Mouse (Mus musculus) limb, embryonic 14.5 days (tissue): ENCODE results near the gene Sdk2. TPM values are rescaled to one million over a fixed set of nuclear protein-coding genes. Genes with fewer than 3 reads are reported as not detected.

Source experiments
- ATAC-seq: fragments of 200-750 bp; cut with Nextera tagmentation; 2 replicates; pipeline ENCODE4 v1.8.0; 2017; ENCODE audit warnings: low read depth, moderate number of reproducible peaks, moderate TSS enrichment; ENCODE audit not compliant: low FRiP score
- DNase-seq: peaks from one replicate; pipeline ENCODE4 v3.0.0-alpha.2; 2015; ENCODE audit warnings: low spot score
- H3K27ac ChIP-seq: fragments of 300-500 bp; sonication (generic); replicated peaks from 2 replicates; pipeline ENCODE4 v1.5.1; 2014; ENCODE audit warnings: low read depth, mild to moderate bottlenecking, low read length, moderate library complexity, mixed read lengths
- H3K27me3 ChIP-seq: fragments of 300-500 bp; sonication (generic); 2 replicates; pipeline ENCODE4 v1.6.1; 2014; ENCODE audit warnings: low read length, mixed read lengths; ENCODE audit not compliant: control insufficient read depth, insufficient read depth
- H3K36me3 ChIP-seq: fragments of 300-500 bp; sonication (generic); 2 replicates; pipeline ENCODE4 v1.6.1; 2014; ENCODE audit warnings: mild to moderate bottlenecking, low read length, moderate library complexity, mixed read lengths; ENCODE audit not compliant: control insufficient read depth, insufficient read depth
- H3K4me1 ChIP-seq: fragments of 300-500 bp; sonication (generic); 2 replicates; pipeline ENCODE4 v1.6.1; 2014; ENCODE audit warnings: antibody characterized with exemption, low read length, mixed read lengths; ENCODE audit not compliant: control insufficient read depth, insufficient read depth
- H3K4me2 ChIP-seq: fragments of 300-500 bp; sonication (generic); replicated peaks from 2 replicates; pipeline ENCODE4 v1.6.1; 2014; ENCODE audit warnings: low read depth, mild to moderate bottlenecking, low read length, moderate library complexity; ENCODE audit not compliant: severe bottlenecking
- H3K4me3 ChIP-seq: fragments of 300-500 bp; sonication (generic); replicated peaks from 2 replicates; pipeline ENCODE4 v1.5.1; 2014; ENCODE audit warnings: low read length
- H3K9ac ChIP-seq: fragments of 300-500 bp; sonication (generic); 2 replicates; pipeline ENCODE4 v1.6.1; 2014; ENCODE audit warnings: mild to moderate bottlenecking, low read depth, low read length, moderate library complexity; ENCODE audit not compliant: severe bottlenecking
- H3K9me3 ChIP-seq: fragments of 300-500 bp; sonication (generic); 2 replicates; pipeline ENCODE4 v1.6.1; 2016; ENCODE audit warnings: low read length; ENCODE audit not compliant: control insufficient read depth
- POLR2A ChIP-seq: fragments of 200-500 bp; IDR thresholded peaks from 2 replicates; pipeline ENCODE4 v1.8.0; 2012; ENCODE audit warnings: inconsistent platforms, mild to moderate bottlenecking, moderate library complexity, borderline replicate concordance; ENCODE audit not compliant: insufficient read depth, insufficient read length; ENCODE audit errors: extremely low read depth
- WGBS: fragments of 180-500 bp; shearing (Covaris S2); extraction: QIAGEN DNeasy Blood & Tissue Kit; methylation state at CpG from one replicate; pipeline ENCODE4 v1.1.7; 2014; 5-methylcytosine and 5-hydroxymethylcytosine counted together
- polyA plus RNA-seq, 2 experiments: library from polyadenylated mRNA; depleted of rRNA in 1 of 2; stranded (reverse) in 1 of 2; unstranded in 1 of 2; fragments of >200 nt; fragmentation: Nextera tagmentation in 1 of 2; extraction: Ambion mirVana in 1 of 2; gene quantifications; 2 replicates each; pipeline versions ENCODE4 v1.2.1 to v1.2.3; 2012 to 2014

Gene Sdk2
- polyA plus RNA-seq, 2 experiments: 8.0 to 11.6 TPM

DNA sequence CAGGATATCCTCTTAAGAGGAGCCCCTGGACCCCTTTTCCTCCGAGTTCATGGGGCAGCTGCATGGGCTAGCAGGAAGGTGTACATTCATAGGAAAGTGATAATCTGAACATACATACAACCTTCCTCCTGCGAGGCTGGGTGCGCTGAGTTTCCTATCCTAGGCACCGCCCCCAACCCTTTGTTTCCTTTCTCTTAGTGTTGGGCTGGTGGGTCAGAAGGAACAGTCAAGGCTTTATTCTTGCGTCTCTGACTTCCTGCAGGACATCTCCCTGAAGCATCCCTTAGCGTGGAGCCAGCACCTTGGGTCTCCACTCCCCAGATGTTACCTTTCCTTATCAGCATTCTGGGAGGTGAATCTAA, 287.2 kb downstream of the Sdk2 start:
- H3K27me3 ChIP-seq: no peaks in the 10 kb centered on the region
- no peak overlapping the region for H3K4me3 ChIP-seq
- no peak overlapping the region for H3K9ac ChIP-seq
- H3K36me3 ChIP-seq: 0 out of 2 replicates have a peak, but pooled peaks cover 5% of the 10 kb centered on the region
- ATAC-seq: no peak
- H3K27ac ChIP-seq: no peak overlapping the region
- TF ChIP-seq POLR2A: no peak
- no peaks in the 10 kb centered on the region for H3K9me3 ChIP-seq
- H3K4me2 ChIP-seq: no peak overlapping the region
- WGBS: 45% methylated on average over 6 of the region's 6 CpGs
- DNase-seq: no peak
- peaks cover 25% of the 10 kb centered on the region for H3K4me1 ChIP-seq

DNA sequence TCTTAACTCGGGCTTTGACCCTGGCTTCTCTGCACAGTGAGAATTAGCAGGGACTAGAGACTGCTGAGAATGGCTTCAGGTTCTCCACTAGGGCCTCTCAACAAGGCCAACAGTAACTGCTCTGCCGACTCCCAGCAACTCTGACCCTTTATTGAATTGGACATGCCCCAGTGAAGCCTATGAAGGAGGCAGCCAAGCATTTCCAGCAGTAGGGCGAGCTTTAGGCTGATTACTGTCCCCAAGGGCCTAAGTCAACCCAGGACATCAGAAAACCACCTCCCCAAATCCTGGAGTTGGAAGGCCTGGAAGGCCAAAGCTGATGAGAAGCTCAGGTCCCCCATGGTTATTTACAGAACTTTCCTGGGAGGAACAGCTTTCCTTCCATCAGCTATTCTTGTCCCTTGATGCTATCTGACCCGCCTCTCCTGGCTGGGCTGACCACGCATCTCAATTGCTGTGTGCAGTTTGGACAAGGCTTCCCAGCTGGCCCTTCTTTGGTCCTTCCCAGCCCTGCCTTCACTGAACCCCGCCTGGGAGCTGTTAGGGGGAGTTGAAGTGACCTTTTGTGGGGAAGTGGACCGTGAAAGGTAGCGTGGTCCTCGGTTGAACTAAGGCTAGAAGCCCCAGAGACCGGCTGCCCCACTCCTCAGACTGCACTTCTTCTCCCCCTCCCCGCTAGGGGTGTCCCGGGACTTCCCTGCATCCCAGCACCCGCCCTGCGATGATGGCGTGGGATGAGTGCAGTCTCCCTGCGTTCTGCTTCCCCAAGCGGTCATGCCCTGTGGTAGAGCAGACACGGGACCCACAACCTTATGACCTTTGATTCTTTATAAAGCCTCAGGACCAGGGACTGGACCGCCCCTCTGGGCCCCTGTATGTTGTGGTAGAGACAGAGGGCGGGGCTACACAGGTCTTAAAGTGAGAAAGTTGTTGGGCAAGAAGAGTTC, 287.8 kb downstream of the Sdk2 start:
- Histone ChIP-seq H3K9me3 (no peaks in the 10 kb centered on the region), H3K36me3 (0 out of 2 replicates have a peak, but pooled peaks cover 5% of the 10 kb centered on the region), H3K27me3 (no peaks in the 10 kb centered on the region), H3K9ac (no peak overlapping the region), H3K4me1 (peaks cover 22% of the 10 kb centered on the region), H3K4me3 (no peak overlapping the region), H3K4me2 (no peak overlapping the region), H3K27ac (no peak overlapping the region)
- WGBS: 48% methylated on average over 20 of the region's 20 CpGs
- DNase-seq: no peak
- ATAC-seq: no peak
- no peak for TF ChIP-seq POLR2A

DNA sequence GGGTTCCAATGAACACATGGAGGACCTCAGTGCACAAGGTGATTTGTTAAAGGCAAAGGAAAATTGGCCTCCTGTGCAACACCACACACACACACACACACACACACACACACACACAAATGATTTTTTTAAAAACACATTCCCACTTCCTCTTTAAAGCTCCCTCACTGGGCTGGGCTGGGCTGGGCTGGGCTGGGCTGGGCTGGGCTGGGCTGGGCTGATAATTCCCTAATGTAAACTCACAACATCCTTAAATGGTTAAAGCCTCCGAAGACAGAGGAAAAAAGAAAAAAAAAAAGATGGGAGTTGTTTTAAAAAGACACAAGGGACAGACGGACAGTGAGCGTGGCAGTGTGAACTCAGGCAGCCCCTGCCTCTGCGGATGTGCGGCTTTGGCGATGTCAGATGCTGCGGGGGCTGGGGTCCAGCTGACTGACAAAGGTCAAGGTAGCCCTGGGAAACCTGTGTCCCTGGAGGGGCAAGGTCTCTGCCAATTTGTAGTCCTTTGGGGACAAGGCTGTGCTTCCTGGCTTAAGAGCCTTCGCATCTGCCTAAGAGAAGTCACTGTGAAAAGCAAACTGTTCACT, 288.9 kb downstream of the Sdk2 start:
- no peak overlapping the region for H3K4me3 ChIP-seq
- DNase-seq (no peak), ATAC-seq (no peak)
- H3K4me1 ChIP-seq: peaks cover 22% of the 10 kb centered on the region
- no peak for TF ChIP-seq POLR2A
- H3K27me3 ChIP-seq: no peaks in the 10 kb centered on the region
- H3K9ac ChIP-seq: no peak overlapping the region
- 0 out of 2 replicates have a peak, but pooled peaks cover 5% of the 10 kb centered on the region for H3K36me3 ChIP-seq
- no peak overlapping the region for H3K27ac ChIP-seq
- WGBS: 59% methylated on average over 8 of the region's 8 CpGs
- H3K9me3 ChIP-seq: no peaks in the 10 kb centered on the region
- H3K4me2 ChIP-seq: no peak overlapping the region

DNA sequence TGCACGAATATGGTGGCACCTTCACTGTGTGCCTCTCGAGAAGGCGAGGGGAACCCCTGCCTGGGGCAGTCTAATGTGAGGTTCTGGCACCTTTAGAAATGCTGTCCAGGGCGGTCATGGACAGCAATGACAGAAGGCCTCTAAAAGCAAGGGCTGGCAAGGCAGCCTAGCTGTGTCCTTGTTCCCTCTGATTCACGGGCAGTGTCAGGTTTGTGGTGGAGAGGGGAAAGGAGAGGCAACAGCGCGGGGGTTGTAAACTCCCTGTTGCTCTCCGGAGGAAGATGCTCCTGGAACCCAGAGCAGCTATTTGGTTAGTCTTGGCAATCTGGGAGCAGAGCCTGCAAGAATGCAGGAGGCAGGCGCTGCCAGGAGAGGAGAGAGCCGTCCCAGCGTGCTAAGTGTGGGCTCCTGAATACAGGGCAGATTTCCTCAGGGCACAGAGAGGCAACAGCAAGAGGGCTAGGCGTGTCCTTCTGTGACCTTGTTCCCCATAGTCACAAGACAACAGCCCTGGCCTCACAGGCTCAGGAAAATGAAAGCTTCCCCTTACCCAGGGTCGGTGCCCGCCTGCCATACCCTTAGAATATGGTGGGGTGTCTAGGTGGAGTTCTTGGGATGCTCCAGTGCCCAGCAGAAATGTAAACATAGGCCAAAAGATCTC, 289.9 kb downstream of the Sdk2 start:
- WGBS: 60% methylated on average over 14 of the region's 14 CpGs
- Histone ChIP-seq H3K4me3 (no peak overlapping the region), H3K4me1 (peaks cover 16% of the 10 kb centered on the region), H3K36me3 (0 out of 2 replicates have a peak, but pooled peaks cover 5% of the 10 kb centered on the region), H3K4me2 (no peak overlapping the region), H3K27me3 (no peaks in the 10 kb centered on the region), H3K9me3 (no peaks in the 10 kb centered on the region), H3K27ac (no peak overlapping the region), H3K9ac (no peak overlapping the region)
- DNase-seq (no peak), ATAC-seq (no peak)
- TF ChIP-seq POLR2A: no peak

DNA sequence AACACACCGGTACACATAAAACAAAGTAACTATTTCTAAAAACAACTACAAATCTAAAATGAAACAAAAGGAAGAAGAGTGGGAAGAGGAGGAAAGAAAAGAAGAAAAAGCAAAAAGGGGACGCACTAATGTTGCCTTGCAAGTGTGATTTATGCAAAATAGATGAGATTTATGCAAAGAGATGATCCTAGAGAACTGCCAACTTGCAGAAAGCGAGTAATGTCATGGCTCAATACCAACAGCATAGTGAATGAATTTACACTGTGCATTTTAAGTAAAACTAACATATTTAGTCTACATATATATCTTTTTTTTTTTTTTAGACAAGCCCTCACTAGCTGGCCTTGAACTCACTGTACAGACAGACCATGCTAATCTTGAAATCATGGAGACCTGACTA, 292.1 kb downstream of the Sdk2 start:
- no peaks in the 10 kb centered on the region for H3K36me3 ChIP-seq
- H3K4me1 ChIP-seq: peaks cover 12% of the 10 kb centered on the region
- WGBS: 90% methylated on average over 3 of the region's 3 CpGs
- H3K9ac ChIP-seq: no peak overlapping the region
- H3K4me2 ChIP-seq: no peak overlapping the region
- DNase-seq: no peak
- ATAC-seq: no peak
- no peaks in the 10 kb centered on the region for H3K9me3 ChIP-seq
- H3K27ac ChIP-seq: no peak overlapping the region
- H3K27me3 ChIP-seq: no peaks in the 10 kb centered on the region
- H3K4me3 ChIP-seq: no peak overlapping the region
- no peak for TF ChIP-seq POLR2A
